Mouse (Mus musculus) gastrocnemius, postnatal 4 days (tissue): ENCODE results near the gene Hnrnpl. TPM values are rescaled to one million over a fixed set of nuclear protein-coding genes. Genes with fewer than 3 reads are reported as not detected.

Experiments
- DNase-seq, 2 experiments: peaks; one replicate each; pipeline ENCODE4 v3.0.0; 2021 to 2022; ENCODE audit warnings: low spot score in 2 of 2, mixed read lengths in 2 of 2
- total RNA-seq, 2 experiments: library from RNA; stranded (reverse); gene quantifications; 2 replicates each; pipeline ENCODE4 v1.2.3; 2021

The Hnrnpl gene
- total RNA-seq, 2 experiments from 2014 or later, result 369 to 382 TPM

GRCm38 (mm10) chr7:28824941-28825685 is 16.8 kb downstream of the Hnrnpl start, which contains the start of gene Ech1:
TSS of gene Ech1 (plus strand) at chr7:28825217.
- peak; percentile 86 to 93 for DNase-seq

GRCm38 (mm10) chr7:28825686-28826401 is 17.5 kb downstream of the Hnrnpl start:
- peak in 1 of 2 experiments; percentile 16 for DNase-seq

GRCm38 (mm10) chr7:28826402-28826772 is 18.0 kb downstream of the Hnrnpl start:
- DNase-seq, result no peak

- DNase-seq, result no peak
Measured at GRCm38 (mm10) chr7:28827338-28827737, 19.0 kb downstream of the Hnrnpl start.

- no peak for DNase-seq
Measured at GRCm38 (mm10) chr7:28829821-28830220, 21.5 kb downstream of the Hnrnpl start.

- DNase-seq, result no peak
Measured at GRCm38 (mm10) chr7:28830981-28831380, 22.6 kb downstream of the Hnrnpl start.

- no peak for DNase-seq
Measured at GRCm38 (mm10) chr7:28831411-28832125, 23.2 kb downstream of the Hnrnpl start.

GRCm38 (mm10) chr7:28832137-28832536 is 23.8 kb downstream of the Hnrnpl start:
- no peak for DNase-seq

- DNase-seq, result no peak
Measured at GRCm38 (mm10) chr7:28833723-28834347, 25.5 kb downstream of the Hnrnpl start, which contains the start of gene Lgals4. TSS of gene Lgals4 (plus strand) at chr7:28833854.

- no peak for DNase-seq
Measured at GRCm38 (mm10) chr7:28836936-28837335, 28.6 kb downstream of the Hnrnpl start.

GRCm38 (mm10) chr7:28838331-28838730 is 30.0 kb downstream of the Hnrnpl start:
- DNase-seq, result no peak

- DNase-seq, result no peak
Measured at GRCm38 (mm10) chr7:28847273-28847672, 38.9 kb downstream of the Hnrnpl start.

GRCm38 (mm10) chr7:28849700-28850236 is 41.4 kb downstream of the Hnrnpl start:
- no peak for DNase-seq

- no peak for DNase-seq
Measured at GRCm38 (mm10) chr7:28850642-28851041, 42.3 kb downstream of the Hnrnpl start.

- no peak for DNase-seq
Measured at GRCm38 (mm10) chr7:28859953-28860352, 51.6 kb downstream of the Hnrnpl start.

- no peak for DNase-seq
Measured at GRCm38 (mm10) chr7:28860898-28861297, 52.6 kb downstream of the Hnrnpl start.

- no peak for DNase-seq
Measured at GRCm38 (mm10) chr7:28862817-28863499, 54.6 kb downstream of the Hnrnpl start.

GRCm38 (mm10) chr7:28863540-28863939 is 55.2 kb downstream of the Hnrnpl start, which contains the start of gene Lgals7:
TSS of gene Lgals7 (plus strand) at chr7:28863853.
- DNase-seq, result no peak

GRCm38 (mm10) chr7:28864288-28864750 is 56.0 kb downstream of the Hnrnpl start:
- no peak for DNase-seq
